Mouse (Mus musculus) cerebral cortex, adult 2 months (tissue): ENCODE measurements around the gene Msrb2.

ENCODE experiments used
- WGBS: fragments of 180-500 bp; shearing (Covaris S2); methylation state at CpG from one replicate; pipeline ENCODE4 v1.1.7; 2018; 5-methylcytosine and 5-hydroxymethylcytosine counted together

Msrb2 gene

GRCm38 (mm10) chr2:19371390-19372158 lies at the start of gene Msrb2:
Gene Msrb2 (plus strand): TSS chr2:19371440.
- WGBS, result under 1% methylated on average over 39 of the region's 39 CpGs

GRCm38 (mm10) chr2:19322448-19322847 lies 48.8 kb upstream of the Msrb2 start:
- 62% methylated on average over 9 of the region's 9 CpGs for WGBS

GRCm38 (mm10) chr2:19326376-19326775 lies 44.9 kb upstream of the Msrb2 start:
- WGBS, result 75% methylated on average over 1 of the region's 1 CpGs

GRCm38 (mm10) chr2:19327811-19328210 lies 43.4 kb upstream of the Msrb2 start:
- 88% methylated on average over 4 of the region's 4 CpGs for WGBS

GRCm38 (mm10) chr2:19343901-19344635 lies 27.2 kb upstream of the Msrb2 start:
- 26% methylated on average over 10 of the region's 10 CpGs for WGBS

- 17% methylated on average over 20 of the region's 20 CpGs for WGBS
Measured at GRCm38 (mm10) chr2:19344636-19345413, 26.4 kb upstream of the Msrb2 start.

- WGBS, result 73% methylated on average over 5 of the region's 5 CpGs
Measured at GRCm38 (mm10) chr2:19345414-19345964, 25.8 kb upstream of the Msrb2 start.

- 91% methylated on average over 3 of the region's 3 CpGs for WGBS
Measured at GRCm38 (mm10) chr2:19348454-19348853, 22.8 kb upstream of the Msrb2 start.

- WGBS, result 94% methylated on average over 5 of the region's 5 CpGs
Measured at GRCm38 (mm10) chr2:19350167-19350566, 21.1 kb upstream of the Msrb2 start.

GRCm38 (mm10) chr2:19351615-19352253 lies 19.5 kb upstream of the Msrb2 start:
- 85% methylated on average over 1 of the region's 1 CpGs for WGBS

- WGBS, result 77% methylated on average over 2 of the region's 2 CpGs
Measured at GRCm38 (mm10) chr2:19353158-19353557, 18.1 kb upstream of the Msrb2 start.

GRCm38 (mm10) chr2:19362880-19363279 lies 8.4 kb upstream of the Msrb2 start:
- WGBS, result 79% methylated on average over 1 of the region's 1 CpGs

- WGBS, result 35% methylated on average over 3 of the region's 3 CpGs
Measured at GRCm38 (mm10) chr2:19366426-19366825, 4.8 kb upstream of the Msrb2 start.

GRCm38 (mm10) chr2:19367114-19367513 lies 4.1 kb upstream of the Msrb2 start:
- 89% methylated on average over 11 of the region's 11 CpGs for WGBS

GRCm38 (mm10) chr2:19373695-19374094 lies 2.5 kb downstream of the Msrb2 start:
- 96% methylated on average over 7 of the region's 7 CpGs for WGBS

GRCm38 (mm10) chr2:19380446-19380950 lies 9.3 kb downstream of the Msrb2 start:
- 77% methylated on average over 2 of the region's 2 CpGs for WGBS

GRCm38 (mm10) chr2:19380986-19381385 lies 9.7 kb downstream of the Msrb2 start:
- WGBS, result 42% methylated on average over 2 of the region's 2 CpGs

GRCm38 (mm10) chr2:19382206-19382605 lies 11.0 kb downstream of the Msrb2 start:
- WGBS, result 90% methylated on average over 1 of the region's 1 CpGs

GRCm38 (mm10) chr2:19383006-19383405 lies 11.8 kb downstream of the Msrb2 start:
- WGBS, result 70% methylated on average over 4 of the region's 4 CpGs

GRCm38 (mm10) chr2:19385772-19386171 lies 14.5 kb downstream of the Msrb2 start:
- 95% methylated on average over 5 of the region's 5 CpGs for WGBS
